Mouse (Mus musculus): ENCODE results near the gene Spc25. TPM values are rescaled to one million over a fixed set of nuclear protein-coding genes. Genes with fewer than 3 reads are reported as not detected.

The Spc25 gene
- 150 TPM for polyA plus RNA-seq (2014; fragmentation: Illumina TruSeq; extraction: RNeasy Lipid Tissue Mini Kit (QIAGEN cat#74804))

DNA sequence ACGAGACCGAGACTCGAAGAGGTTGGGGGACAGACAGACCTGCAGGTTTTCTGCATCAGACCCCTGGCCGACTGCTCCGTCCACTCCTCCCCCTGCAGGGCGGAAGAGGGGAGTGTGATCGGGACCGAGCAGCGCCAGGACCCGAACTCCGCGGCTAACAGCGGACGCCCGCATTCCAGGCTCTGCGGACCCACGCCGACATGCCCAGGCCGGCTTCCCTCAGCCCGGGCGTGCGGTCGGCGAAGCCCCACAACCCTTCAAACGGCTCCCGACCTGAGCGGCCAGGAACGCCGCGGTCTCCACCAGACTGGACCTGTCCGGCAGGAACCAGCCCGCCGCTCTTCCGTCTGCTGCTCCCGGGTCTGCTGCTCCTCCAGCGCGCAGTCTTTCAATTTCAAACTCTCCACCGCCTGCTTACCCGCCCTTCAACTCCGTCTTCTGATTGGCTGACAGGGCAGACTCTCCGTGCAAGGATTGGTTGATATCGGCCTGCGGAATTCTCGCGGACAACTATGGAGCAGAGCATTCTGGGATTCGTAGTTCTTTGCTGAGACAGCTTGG lies at the start of gene Spc25:
TSS of gene Spc25 (minus strand) at position 404 of the 561 bp plus-strand sequence.

DNA sequence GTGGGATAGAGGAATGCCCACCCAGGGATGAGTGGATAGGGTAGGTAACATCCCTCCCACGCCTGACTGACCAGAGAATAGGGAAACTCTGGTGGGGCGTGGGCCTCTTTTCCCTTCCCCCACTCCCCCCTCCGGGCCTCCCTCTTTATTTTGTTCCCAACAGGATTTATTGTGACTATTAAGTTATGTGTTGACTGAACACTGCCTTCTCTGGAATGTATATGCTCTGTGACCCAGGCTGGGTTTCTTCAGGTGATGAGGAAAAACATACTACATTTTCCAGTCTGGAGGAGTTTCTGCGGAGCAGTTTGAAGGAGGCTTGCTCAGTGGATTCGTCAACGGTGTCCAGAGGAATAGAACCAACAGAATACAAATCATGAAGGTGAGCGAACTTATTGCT lies 4.8 kb upstream of the Spc25 start, which contains the start of gene G6pc2:
TSS of gene G6pc2 (plus strand) at position 301 of the 400 bp plus-strand sequence.

Other genes starting within 250 kb of the Spc25 start
- gene Nostrin, start 70.4 kb downstream of the Spc25 start, polyA plus RNA-seq (2014; fragmentation: Illumina TruSeq; extraction: RNeasy Lipid Tissue Mini Kit (QIAGEN cat#74804)) = 9.9 TPM
- 0.51 TPM for gene G6pc2, start 4.9 kb upstream of the Spc25 start, polyA plus RNA-seq (2014; fragmentation: Illumina TruSeq; extraction: RNeasy Lipid Tissue Mini Kit (QIAGEN cat#74804))
- 0.40 TPM for gene Abcb11, start 136.4 kb upstream of the Spc25 start, polyA plus RNA-seq (2014; fragmentation: Illumina TruSeq; extraction: RNeasy Lipid Tissue Mini Kit (QIAGEN cat#74804))
- gene Dhrs9, start 174.3 kb upstream of the Spc25 start, polyA plus RNA-seq (2014; fragmentation: Illumina TruSeq; extraction: RNeasy Lipid Tissue Mini Kit (QIAGEN cat#74804)) = 9.9 TPM

All from ovary, adult 10 weeks (tissue).